Mouse (Mus musculus): ENCODE results near the gene Rasa3. TPM values are rescaled to one million over a fixed set of nuclear protein-coding genes. Genes with fewer than 3 reads are reported as not detected.

Rasa3 gene
- total and polyA plus RNA-seq, 3 experiments = 22.4 to 28.0 TPM; not detected in 1

DNA sequence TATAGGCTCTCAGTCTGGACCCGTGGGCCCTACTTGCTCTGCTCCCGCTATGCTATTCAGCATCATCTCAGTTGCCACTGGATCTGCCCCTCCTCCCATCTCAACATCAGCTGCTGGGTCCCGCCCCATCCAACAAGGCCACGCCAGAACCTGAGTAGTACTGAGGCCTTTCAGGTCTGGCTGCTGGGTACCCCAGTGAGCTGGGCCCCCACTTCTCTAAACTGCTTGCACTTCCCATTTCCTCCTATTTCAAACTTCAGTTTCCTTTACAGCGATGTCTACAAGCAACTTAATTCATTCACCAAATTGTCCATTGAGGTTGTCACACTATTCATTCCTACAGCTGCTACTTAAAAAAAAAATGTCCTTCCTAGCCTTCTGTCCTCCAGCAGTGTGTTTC lies 49.8 kb downstream of the Rasa3 start:
- DNase-seq (ENCODE audit: low read depth, low spot score) = peak; percentile 13
- Histone ChIP-seq H3K9me3 (replicated peaks; ENCODE audit: insufficient read depth, low read length) (no peaks in the 10 kb centered on the region), H3K4me1 (ENCODE audit: control insufficient read depth in 1 of 2, insufficient read depth in 2 of 2, low read length in 2 of 2) (peaks cover 0 to 9% of the 10 kb centered on the region in 2 experiments), H3K36me3 (ENCODE audit: control insufficient read depth in 1 of 2, insufficient read depth in 2 of 2, low read length in 2 of 2) (peaks cover 0 to 9% of the 10 kb centered on the region in 2 experiments; a peak in 2 of 4 replicates), H3K4me3 (ENCODE audit: control insufficient read depth in 1 of 2, insufficient read depth in 1 of 2, low read depth in 2 of 2, low read length in 2 of 2) (no peak overlapping the region), H3K27me3 (ENCODE audit: control insufficient read depth in 1 of 2, insufficient read depth in 2 of 2, low read length in 2 of 2) (no peaks in the 10 kb centered on the region), H3K27ac (ENCODE audit: control insufficient read depth, low read depth, low read length) (no peak overlapping the region), H3K79me2 (ENCODE audit: control insufficient read depth, insufficient read depth, low read length, poor library complexity) (no peaks in the 10 kb centered on the region), H3K9ac (ENCODE audit: control insufficient read depth, low read depth, low read length, poor library complexity, severe bottlenecking) (no peak overlapping the region)
- TF ChIP-seq TCF12 (IDR thresholded peaks at IDR 0.05; ENCODE audit: low read depth, low read length) = no peak
- TF ChIP-seq RCOR1 (IDR thresholded peaks at IDR 0.05; ENCODE audit: low read depth, low read length) = no peak
- TF ChIP-seq NELFE (IDR thresholded peaks at IDR 0.05; ENCODE audit: low read depth, low read length) = no peak
- TF ChIP-seq MEF2A (IDR thresholded peaks at IDR 0.05; ENCODE audit: extremely low read depth, insufficient replicate concordance, low read depth, low read length, poor library complexity, severe bottlenecking) = no peak
- no peak for TF ChIP-seq MYC (IDR thresholded peaks at IDR 0.05; ENCODE audit: low read depth, low read length)
- TF ChIP-seq GATA1 (IDR thresholded peaks at IDR 0.05; ENCODE audit: low read depth, low read length) = no peak
- TF ChIP-seq TBP (IDR thresholded peaks at IDR 0.05; ENCODE audit: low read depth, low read length) = no peak
- no peak for TF ChIP-seq JUND (IDR thresholded peaks at IDR 0.05; ENCODE audit: low read depth, low read length)
- no peak for TF ChIP-seq ELF1 (IDR thresholded peaks at IDR 0.05; ENCODE audit: low read depth, low read length)
- no peak for TF ChIP-seq CHD2 (IDR thresholded peaks at IDR 0.05; ENCODE audit: low read length)
- no peak for TF ChIP-seq USF2 (IDR thresholded peaks at IDR 0.05; ENCODE audit: borderline replicate concordance in 1 of 2, insufficient read depth in 1 of 2, low read depth in 1 of 2, low read length in 2 of 2)
- no peak for TF ChIP-seq CTCF (IDR thresholded peaks at IDR 0.05 in 2 of 3, conservative IDR thresholded peaks at IDR 0.05 in 1 of 3; ENCODE audit: control insufficient read depth in 1 of 3, insufficient read depth in 1 of 3, low read depth in 2 of 3, low read length in 3 of 3, poor library complexity in 1 of 3, severe bottlenecking in 1 of 3)
- TF ChIP-seq ZC3H11A (IDR thresholded peaks at IDR 0.05; ENCODE audit: low read depth, low read length) = no peak
- TF ChIP-seq TAL1 (IDR thresholded peaks at IDR 0.05; ENCODE audit: low read length) = no peak
- TF ChIP-seq SIN3A (IDR thresholded peaks at IDR 0.05; ENCODE audit: low read length) = no peak
- no peak for TF ChIP-seq MAZ (IDR thresholded peaks at IDR 0.05; ENCODE audit: low read depth, low read length)
- TF ChIP-seq RAD21 (IDR thresholded peaks at IDR 0.05; ENCODE audit: low read depth, low read length) = no peak
- no peak for TF ChIP-seq ZNF384 (IDR thresholded peaks at IDR 0.05; ENCODE audit: low read depth, low read length)
- TF ChIP-seq HCFC1 (IDR thresholded peaks at IDR 0.05; ENCODE audit: low read depth, low read length) = no peak
- no peak for TF ChIP-seq POLR2AphosphoS5 (IDR thresholded peaks at IDR 0.05; ENCODE audit: borderline replicate concordance, low read depth, low read length)

GRCm38 (mm10) chr8:13626114-13626513 lies 51.3 kb downstream of the Rasa3 start:
- Histone ChIP-seq H3K9me3 (replicated peaks; ENCODE audit: insufficient read depth, low read length) (no peaks in the 10 kb centered on the region), H3K79me2 (ENCODE audit: control insufficient read depth, insufficient read depth, low read length, poor library complexity) (no peaks in the 10 kb centered on the region), H3K4me1 (ENCODE audit: control insufficient read depth in 1 of 2, insufficient read depth in 2 of 2, low read length in 2 of 2) (no peaks in the 10 kb centered on the region; a peak in 1 of 4 replicates), H3K27me3 (ENCODE audit: control insufficient read depth in 1 of 2, insufficient read depth in 2 of 2, low read length in 2 of 2) (no peaks in the 10 kb centered on the region), H3K4me3 (ENCODE audit: control insufficient read depth in 1 of 2, insufficient read depth in 1 of 2, low read depth in 2 of 2, low read length in 2 of 2) (no peak overlapping the region), H3K9ac (ENCODE audit: control insufficient read depth, low read depth, low read length, poor library complexity, severe bottlenecking) (no peak overlapping the region), H3K27ac (ENCODE audit: control insufficient read depth, low read depth, low read length) (no peak overlapping the region), H3K36me3 (ENCODE audit: control insufficient read depth in 1 of 2, insufficient read depth in 2 of 2, low read length in 2 of 2) (no peaks in the 10 kb centered on the region)
- TF ChIP-seq EP300 (IDR thresholded peaks at IDR 0.05; ENCODE audit: low read depth in 1 of 2, low read length in 2 of 2) (no peak), POLR2AphosphoS5 (IDR thresholded peaks at IDR 0.05; ENCODE audit: borderline replicate concordance, low read depth, low read length) (no peak), ZC3H11A (IDR thresholded peaks at IDR 0.05; ENCODE audit: low read depth, low read length) (no peak), TBP (IDR thresholded peaks at IDR 0.05; ENCODE audit: low read depth, low read length) (no peak), CHD1 (IDR thresholded peaks at IDR 0.05; ENCODE audit: low read depth, low read length) (no peak), MAZ (IDR thresholded peaks at IDR 0.05; ENCODE audit: low read depth, low read length) (no peak), ZKSCAN1 (IDR thresholded peaks at IDR 0.05; ENCODE audit: low read depth, low read length) (no peak), NRF1 (IDR thresholded peaks at IDR 0.05; ENCODE audit: insufficient read depth, low read depth, low read length, poor library complexity, severe bottlenecking) (no peak), MAFK (IDR thresholded peaks at IDR 0.05; ENCODE audit: borderline replicate concordance, low read depth, low read length) (no peak), USF2 (IDR thresholded peaks at IDR 0.05; ENCODE audit: borderline replicate concordance in 1 of 2, insufficient read depth in 1 of 2, low read depth in 1 of 2, low read length in 2 of 2) (no peak), TAL1 (IDR thresholded peaks at IDR 0.05; ENCODE audit: low read length) (no peak), ELF1 (IDR thresholded peaks at IDR 0.05; ENCODE audit: low read depth, low read length) (no peak), SIN3A (IDR thresholded peaks at IDR 0.05; ENCODE audit: low read length) (no peak), JUND (IDR thresholded peaks at IDR 0.05; ENCODE audit: low read depth, low read length) (no peak), MYC (IDR thresholded peaks at IDR 0.05; ENCODE audit: low read depth, low read length) (no peak), ETS1 (IDR thresholded peaks at IDR 0.05; ENCODE audit: low read depth, low read length) (no peak), MXI1 (IDR thresholded peaks at IDR 0.05; ENCODE audit: low read depth, low read length) (no peak)
- no peak for DNase-seq (ENCODE audit: low read depth, low spot score)

All from MEL (cell line).